Mouse (Mus musculus) CH12.LX (cell line): Measurements from ENCODE around the gene Slc2a12. TPM values are rescaled to one million over a fixed set of nuclear protein-coding genes. Genes with fewer than 3 reads are reported as not detected.

Experiments used
- DNase-seq: peaks from one replicate; pipeline ENCODE4 v3.0.0-alpha.2; 2013; ENCODE audit errors: extremely low read depth
- H3K27ac ChIP-seq: 2 replicates; pipeline ENCODE4 v1.5.1; 2012; ENCODE audit warnings: low read depth, mild to moderate bottlenecking, control low read depth, moderate library complexity; ENCODE audit not compliant: insufficient read depth
- H3K27me3 ChIP-seq: replicated peaks from 2 replicates; pipeline ENCODE3; 2012; ENCODE audit warnings: inconsistent platforms
- H3K36me3 ChIP-seq, 2 experiments: replicated peaks in 1 of 2; 2 replicates each; pipeline versions ENCODE3 to v1.6.1; 2012; ENCODE audit warnings: inconsistent platforms in 1 of 2, low read length in 1 of 2, mild to moderate bottlenecking in 1 of 2, mixed read lengths in 1 of 2, moderate library complexity in 1 of 2; ENCODE audit not compliant: control insufficient read depth in 1 of 2, insufficient read depth in 1 of 2
- H3K4me1 ChIP-seq, 2 experiments: 2 replicates each; pipeline ENCODE4 v1.6.1; 2012; ENCODE audit warnings: inconsistent platforms in 1 of 2, moderate library complexity in 1 of 2; ENCODE audit not compliant: insufficient read depth in 2 of 2, control insufficient read depth in 1 of 2
- H3K4me2 ChIP-seq: 2 replicates; pipeline ENCODE4 v1.6.1; 2012; ENCODE audit warnings: low read depth, mild to moderate bottlenecking, control low read depth; ENCODE audit not compliant: poor library complexity, insufficient read depth, severe bottlenecking
- H3K4me3 ChIP-seq, 3 experiments: fragments of 150-350 bp in 1 of 3; sonication (generic) in 1 of 3; replicated peaks in 1 of 3; 2 replicates each; pipeline versions ENCODE3 to v1.5.1; 2011 to 2012; ENCODE audit warnings: low read depth in 2 of 3, low read length in 2 of 3, mild to moderate bottlenecking in 2 of 3, moderate library complexity in 2 of 3, control low read depth in 1 of 3, improper control_type of control experiment in 1 of 3, inconsistent platforms in 1 of 3, mixed read lengths in 1 of 3; ENCODE audit not compliant: poor library complexity in 1 of 3
- H3K79me2 ChIP-seq: replicated peaks from 2 replicates; pipeline ENCODE4 v1.6.1; 2012; ENCODE audit warnings: mild to moderate bottlenecking, moderate library complexity; ENCODE audit not compliant: control insufficient read depth, poor library complexity, insufficient read depth, severe bottlenecking; ENCODE audit errors: extremely low read depth
- H3K9ac ChIP-seq: 2 replicates; pipeline ENCODE4 v1.6.1; 2012; ENCODE audit warnings: low read depth, mild to moderate bottlenecking, control low read depth, moderate library complexity; ENCODE audit not compliant: insufficient read depth
- H3K9me3 ChIP-seq: replicated peaks from 2 replicates; pipeline ENCODE3; 2012; ENCODE audit warnings: low read length, inconsistent platforms, mixed read lengths
- BHLHE40 ChIP-seq: IDR thresholded peaks from 2 replicates; pipeline ENCODE4 v1.6.1; 2011; ENCODE audit warnings: mild to moderate bottlenecking, low read depth, low read length, improper control_type of control experiment
- ETS1 ChIP-seq: conservative IDR thresholded peaks from 2 replicates; pipeline ENCODE4 v1.6.1; 2012; ENCODE audit warnings: low read depth, mild to moderate bottlenecking, inconsistent platforms, low read length, improper control_type of control experiment, moderate library complexity
- HCFC1 ChIP-seq: IDR thresholded peaks from 2 replicates; pipeline ENCODE4 v1.6.1; 2012; ENCODE audit warnings: low read depth, mild to moderate bottlenecking, inconsistent platforms, low read length, improper control_type of control experiment
- IRF4 ChIP-seq: IDR thresholded peaks from 2 replicates; pipeline ENCODE4 v1.6.1; 2014; ENCODE audit warnings: low read depth, mild to moderate bottlenecking, inconsistent platforms, low read length, improper control_type of control experiment
- JUND ChIP-seq: conservative IDR thresholded peaks from 2 replicates; pipeline ENCODE4 v1.6.1; 2011; ENCODE audit warnings: low read depth, low read length, improper control_type of control experiment
- KAT2A ChIP-seq: IDR thresholded peaks from 2 replicates; pipeline ENCODE4 v1.6.1; 2012; ENCODE audit warnings: low read length, improper control_type of control experiment, inconsistent platforms; ENCODE audit not compliant: insufficient replicate concordance
- MAX ChIP-seq: IDR thresholded peaks from 2 replicates; pipeline ENCODE4 v1.6.1; 2011; ENCODE audit warnings: low read length, improper control_type of control experiment
- MAZ ChIP-seq: IDR thresholded peaks from 2 replicates; pipeline ENCODE4 v1.6.1; 2012; ENCODE audit warnings: low read depth, mild to moderate bottlenecking, inconsistent platforms, low read length, improper control_type of control experiment, moderate library complexity
- MEF2A ChIP-seq: IDR thresholded peaks from 2 replicates; pipeline ENCODE4 v1.6.1; 2014; ENCODE audit warnings: low read depth, mild to moderate bottlenecking, inconsistent platforms, low read length, improper control_type of control experiment, borderline replicate concordance
- NRF1 ChIP-seq: IDR thresholded peaks from 2 replicates; pipeline ENCODE4 v1.6.1; 2014; ENCODE audit warnings: low read depth, mild to moderate bottlenecking, inconsistent platforms, low read length, improper control_type of control experiment, moderate library complexity
- POLR2A ChIP-seq: IDR thresholded peaks from 2 replicates; pipeline ENCODE4 v1.6.1; 2011; ENCODE audit warnings: low read depth, mild to moderate bottlenecking, improper control_type of control experiment, low read length
- RAD21 ChIP-seq: IDR thresholded peaks from 2 replicates; pipeline ENCODE4 v1.6.1; 2011; ENCODE audit warnings: low read depth, mild to moderate bottlenecking, low read length, improper control_type of control experiment, moderate library complexity
- SIN3A ChIP-seq: IDR thresholded peaks from 2 replicates; pipeline ENCODE4 v1.6.1; 2012; ENCODE audit warnings: low read length, improper control_type of control experiment, inconsistent platforms
- TBP ChIP-seq: conservative IDR thresholded peaks from 2 replicates; pipeline ENCODE4 v1.6.1; 2011; ENCODE audit warnings: low read depth, low read length, improper control_type of control experiment
- UBTF ChIP-seq: IDR thresholded peaks from 2 replicates; pipeline ENCODE4 v1.6.1; 2012; ENCODE audit warnings: low read depth, mild to moderate bottlenecking, inconsistent platforms, low read length, improper control_type of control experiment, moderate library complexity
- USF1 ChIP-seq: IDR thresholded peaks from 2 replicates; pipeline ENCODE4 v1.6.1; 2014; ENCODE audit warnings: low read depth, mild to moderate bottlenecking, inconsistent platforms, low read length, improper control_type of control experiment
- USF2 ChIP-seq: conservative IDR thresholded peaks from 2 replicates; pipeline ENCODE4 v1.6.1; 2011; ENCODE audit warnings: low read depth, low read length, improper control_type of control experiment
- ZC3H11A ChIP-seq: IDR thresholded peaks from 2 replicates; pipeline ENCODE4 v1.6.1; 2012; ENCODE audit warnings: low read depth, mild to moderate bottlenecking, inconsistent platforms, low read length, improper control_type of control experiment
- dilution Hi-C: fragments of 300-500 bp; cut with MboI; formaldehyde crosslinking; loops from 2 replicates; pipeline ENCODE4 v1.14.3; 2020; ENCODE audit warnings: low sequenced_read_pairs; ENCODE audit not compliant: extremely low pct_unique_long_range_greater_than_20kb, extremely low pct_ligation_motif_present
- in situ Hi-C: fragments of 300-500 bp; cut with MboI; formaldehyde crosslinking; loops from 3 replicates; pipeline ENCODE4 v1.14.3; 2019; ENCODE audit warnings: low sequenced_read_pairs, low pct_ligation_motif_present, low pct_unique_long_range_greater_than_20kb, mixed read lengths
- polyA plus RNA-seq: library from polyadenylated mRNA; unstranded; fragments of >175 nt; gene quantifications from 2 replicates; pipeline ENCODE4 v1.2.1, GENCODE M21; 2012; ENCODE audit warnings: low read depth; ENCODE audit not compliant: insufficient read length
- total RNA-seq, 2 experiments: library from RNA; depleted of rRNA; stranded (reverse); fragments of 300-350 nt in 1 of 2; fragments of >200 nt in 1 of 2; gene quantifications; 2 replicates each; pipeline ENCODE4 v1.2.3; 2012 to 2014

Slc2a12 gene
- total and polyA plus RNA-seq, 3 experiments: 0.25 TPM; not detected in 2

GRCm38 (mm10) chr10:22660286-22661000 lies 15.6 kb downstream of the Slc2a12 start:
- no peak for TF ChIP-seq ETS1
- TF ChIP-seq USF1: no peak
- no peak for TF ChIP-seq IRF4
- TF ChIP-seq NRF1: no peak
- no peak for TF ChIP-seq BHLHE40
- TF ChIP-seq HCFC1: no peak
- no peak for TF ChIP-seq TBP
- TF ChIP-seq USF2: no peak
- TF ChIP-seq KAT2A: no peak
- no peak for TF ChIP-seq JUND
- no peak for TF ChIP-seq ZC3H11A
- TF ChIP-seq RAD21: no peak
- no peak for TF ChIP-seq SIN3A
- TF ChIP-seq MAX: no peak
- TF ChIP-seq POLR2A: no peak

GRCm38 (mm10) chr10:22668509-22668908 lies 23.7 kb downstream of the Slc2a12 start:
- dilution Hi-C loops (no loop called here), in situ Hi-C loops (no loop called here)
- H3K4me3 ChIP-seq: no peak overlapping the region
- no peaks in the 10 kb centered on the region for H3K4me1 ChIP-seq
- H3K4me2 ChIP-seq: no peak overlapping the region
- H3K9me3 ChIP-seq: no peaks in the 10 kb centered on the region
- H3K27ac ChIP-seq: no peak overlapping the region
- no peaks in the 10 kb centered on the region for H3K27me3 ChIP-seq
- H3K36me3 ChIP-seq: no peaks in the 10 kb centered on the region
- no peak for DNase-seq
- no peaks in the 10 kb centered on the region for H3K79me2 ChIP-seq
- TF ChIP-seq UBTF (no peak), MEF2A (no peak), MAZ (no peak)
- TF ChIP-seq, all 38 proteins: peak for 0
- no peak overlapping the region for H3K9ac ChIP-seq

More at GRCm38 (mm10) chr10:22660286-22661000, 15.6 kb downstream of the Slc2a12 start:
- Histone ChIP-seq H3K9ac (no peak overlapping the region), H3K4me1 (no peaks in the 10 kb centered on the region), H3K27me3 (no peaks in the 10 kb centered on the region), H3K36me3 (no peaks in the 10 kb centered on the region), H3K4me2 (no peak overlapping the region), H3K4me3 (no peak overlapping the region), H3K9me3 (no peaks in the 10 kb centered on the region), H3K79me2 (no peaks in the 10 kb centered on the region), H3K27ac (no peak overlapping the region)
- dilution Hi-C loops: no loop called here
- DNase-seq: no peak
- in situ Hi-C loops: no loop called here
